Mouse (Mus musculus): ENCODE measurements around the gene Fam69a. TPM values are rescaled to one million over a fixed set of nuclear protein-coding genes. Genes with fewer than 3 reads are reported as not detected.
A peak's percentile ranks its signal among the peaks of the same experiment; 100 is the strongest.

Gene Fam69a
- polyA plus RNA-seq, 1 experiment from 2014 or later, result 12.5 TPM

DNA sequence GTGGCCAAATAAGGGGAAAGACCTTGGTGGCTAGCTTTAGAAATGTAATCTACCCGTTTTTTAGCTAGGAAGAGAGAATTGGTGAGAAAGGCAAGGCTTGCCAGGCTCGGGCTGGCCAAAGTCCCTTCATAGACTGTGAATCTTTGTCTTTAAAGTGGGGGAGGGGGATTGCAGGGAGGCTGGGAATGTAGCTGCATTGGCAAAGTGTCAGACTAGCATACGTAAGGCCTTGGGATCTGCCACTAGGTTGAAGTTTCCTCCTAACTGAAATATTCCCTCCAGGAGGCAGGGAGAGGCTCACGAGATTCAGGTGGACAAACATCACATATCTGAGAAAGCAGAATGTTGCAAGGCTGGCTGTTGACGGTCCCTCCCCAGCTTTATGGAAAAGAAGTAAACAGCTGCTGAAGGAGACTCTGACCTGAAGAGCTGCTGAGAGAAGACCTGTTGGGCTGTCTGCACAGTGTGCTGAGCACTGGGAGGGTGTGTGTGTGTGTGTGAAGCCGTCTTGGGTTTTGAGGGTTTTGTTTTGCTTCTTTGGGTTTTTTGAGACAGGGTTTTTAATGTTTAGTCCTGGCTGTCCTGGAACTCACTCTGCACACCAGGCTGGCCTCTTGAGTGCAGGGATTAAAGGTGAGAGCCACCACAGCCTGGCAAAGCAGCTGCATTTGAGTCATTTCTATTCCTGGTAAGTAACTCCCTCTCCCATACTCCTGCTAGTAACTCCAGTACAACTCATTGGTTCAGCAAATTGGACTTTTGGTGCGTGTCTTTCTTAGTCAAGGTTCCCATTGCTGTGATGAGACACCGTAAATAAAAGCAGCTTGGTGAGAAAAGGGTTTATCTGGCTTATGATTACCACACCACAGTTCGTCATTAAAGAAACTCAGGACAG, 96.6 kb downstream of the Fam69a start:
- 0 out of 2 replicates have a peak overlapping the region, but pooled peaks have one; percentile 7 for H3K27ac ChIP-seq
- ATAC-seq, result no peak
- no peak overlapping the region for H3K9ac ChIP-seq

DNA sequence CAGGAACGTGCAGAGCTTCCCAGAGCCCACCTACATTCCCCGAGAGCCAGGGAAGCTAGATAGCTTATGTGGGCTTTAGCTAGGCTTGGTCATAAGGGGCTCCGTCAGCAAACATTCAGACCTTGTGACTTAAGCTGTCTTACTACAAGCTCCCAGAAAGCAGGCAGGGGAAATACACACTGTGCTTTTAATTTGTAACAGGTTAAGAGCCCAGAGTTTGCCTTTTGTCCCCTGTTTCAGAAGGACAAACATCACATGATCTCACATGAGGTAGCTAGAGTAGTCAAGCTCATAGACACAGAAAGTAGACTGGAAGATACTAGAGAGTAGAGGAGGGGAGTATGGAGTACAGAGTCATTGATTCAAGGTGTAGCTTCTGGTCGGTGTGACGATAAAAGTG, 106.2 kb downstream of the Fam69a start:
- no peak overlapping the region for H3K4me2 ChIP-seq
- no peak overlapping the region for H3K27ac ChIP-seq
- ATAC-seq, result peak; percentile 63
- WGBS (ENCODE audit: insufficient replicate concordance), result 69% methylated on average over 5 of the region's 5 CpGs
- no peaks in the 10 kb centered on the region for H3K36me3 ChIP-seq
- H3K9ac ChIP-seq, result no peak overlapping the region
- H3K9me3 ChIP-seq (replicated peaks), result no peaks in the 10 kb centered on the region
- H3K4me1 ChIP-seq, result peaks cover 16% of the 10 kb centered on the region
- no peak overlapping the region for H3K4me3 ChIP-seq
- no peaks in the 10 kb centered on the region for H3K27me3 ChIP-seq (replicated peaks)

More for the DNA sequence above, 96.6 kb downstream of the Fam69a start:
- H3K4me2 ChIP-seq, result no peak overlapping the region
- peaks cover 14% of the 10 kb centered on the region; the same call in 1 of the 2 replicates for H3K4me1 ChIP-seq
- no peaks in the 10 kb centered on the region for H3K9me3 ChIP-seq (replicated peaks)
- no peak overlapping the region for H3K4me3 ChIP-seq
- H3K27me3 ChIP-seq (replicated peaks), result peaks cover 24% of the 10 kb centered on the region
- 50% methylated on average over 9 of the region's 9 CpGs for WGBS (ENCODE audit: insufficient replicate concordance)
- H3K36me3 ChIP-seq, result no peaks in the 10 kb centered on the region

DNA sequence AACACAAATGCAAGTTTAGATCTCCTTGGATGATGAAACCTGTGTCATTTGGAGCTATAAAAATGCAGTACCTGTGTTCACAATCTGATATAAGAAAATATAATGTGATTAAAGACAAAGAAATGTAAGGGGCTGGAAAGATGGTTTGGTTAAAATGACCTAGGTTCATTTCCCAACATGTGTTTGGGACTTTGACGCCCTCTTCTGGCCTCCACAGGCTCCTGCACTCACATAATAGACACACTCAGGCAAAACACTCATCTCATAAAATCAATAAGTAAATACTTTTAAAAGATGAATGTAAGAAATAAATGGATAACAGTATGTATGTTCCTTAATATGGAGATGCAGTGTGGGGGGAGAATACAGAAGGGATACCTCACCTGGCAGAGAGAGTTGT, 109.8 kb downstream of the Fam69a start:
- H3K27me3 ChIP-seq (replicated peaks), result no peaks in the 10 kb centered on the region

DNA sequence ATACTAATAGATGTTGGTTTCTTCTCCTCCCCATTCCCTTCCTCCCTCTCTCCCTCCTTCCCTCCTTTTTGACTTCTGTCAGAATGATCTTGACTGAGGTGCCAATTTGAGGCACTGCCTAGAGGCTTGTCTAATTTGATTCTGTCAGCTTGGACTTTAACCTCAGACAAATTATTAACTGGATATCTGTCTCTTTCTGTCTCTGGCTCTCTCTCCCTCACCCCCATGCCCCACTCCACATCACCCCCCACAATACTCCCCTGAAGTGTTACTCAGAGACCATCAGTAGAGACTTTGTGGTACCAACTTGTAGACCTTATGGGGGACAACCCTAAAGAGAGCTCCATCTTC, 111.6 kb downstream of the Fam69a start:
- peak; percentile 55 for ATAC-seq
- Histone ChIP-seq H3K9ac (peak overlapping the region; percentile 53), H3K36me3 (peaks cover 19% of the 10 kb centered on the region), H3K9me3 (replicated peaks) (no peaks in the 10 kb centered on the region), H3K4me1 (peaks cover 57% of the 10 kb centered on the region), H3K4me3 (peak overlapping the region; percentile 71), H3K27ac (peak overlapping the region; percentile 100), H3K4me2 (peak overlapping the region; percentile 70), H3K27me3 (replicated peaks) (no peaks in the 10 kb centered on the region)

More for the DNA sequence above, 109.8 kb downstream of the Fam69a start:
- Histone ChIP-seq H3K4me3 (no peak overlapping the region), H3K4me2 (no peak overlapping the region), H3K9ac (no peak overlapping the region), H3K27ac (no peak overlapping the region), H3K4me1 (peaks cover 40% of the 10 kb centered on the region), H3K36me3 (peaks cover 9% of the 10 kb centered on the region), H3K9me3 (replicated peaks) (no peaks in the 10 kb centered on the region)
- ATAC-seq, result no peak
- WGBS (ENCODE audit: insufficient replicate concordance), result 73% methylated on average over 1 of the region's 1 CpGs

DNA sequence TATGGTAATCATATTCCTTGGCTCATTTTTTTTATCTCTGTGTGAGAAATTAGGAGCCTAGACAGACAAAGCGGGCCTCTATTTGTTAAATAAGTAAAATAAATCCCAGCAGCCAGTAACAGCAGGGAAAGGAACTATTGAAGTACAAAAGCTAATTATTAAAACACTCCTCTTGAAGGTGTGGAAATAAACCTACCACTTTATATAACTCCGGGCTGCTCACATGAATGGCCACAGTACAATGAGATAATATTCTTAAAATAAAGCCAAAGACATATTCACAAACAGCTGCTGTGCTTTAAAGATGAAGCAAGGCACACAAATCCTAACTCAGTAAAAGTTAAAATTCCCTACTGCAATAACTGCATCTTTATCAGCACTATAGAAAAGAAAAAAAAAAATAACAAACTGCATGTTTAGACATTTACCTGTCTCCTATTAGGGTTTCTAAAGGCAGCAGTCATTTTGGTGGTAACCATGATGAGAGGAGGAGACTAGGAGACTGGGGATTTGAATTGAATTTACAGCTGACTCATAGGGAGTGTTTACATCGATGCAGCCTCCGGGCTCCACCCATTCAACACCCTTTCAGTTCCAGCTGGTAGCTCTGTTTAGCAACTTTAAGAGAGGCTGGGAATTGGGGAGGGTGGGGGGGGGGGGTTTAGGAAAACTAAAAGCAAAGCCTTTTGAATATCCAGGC, 112.2 kb downstream of the Fam69a start, which contains the start of gene Evi5:
TSS of gene Evi5 (minus strand) at position 547 of the 700 bp plus-strand sequence.
- Histone ChIP-seq H3K4me2 (peak within 1 kb of the TSS; percentile 70), H3K4me1 (peaks cover 62% of the 10 kb centered on the region), H3K9me3 (replicated peaks) (no peaks in the 10 kb centered on the region), H3K4me3 (peak within 1 kb of the TSS; percentile 71), H3K9ac (peak within 1 kb of the TSS; percentile 81), H3K27ac (peak within 1 kb of the TSS; percentile 100), H3K27me3 (replicated peaks) (no peaks in the 10 kb centered on the region), H3K36me3 (peaks cover 19% of the 10 kb centered on the region)
- WGBS (ENCODE audit: insufficient replicate concordance), result 24% methylated on average over 4 of the region's 4 CpGs
- ATAC-seq, result peak; percentile 91

DNA sequence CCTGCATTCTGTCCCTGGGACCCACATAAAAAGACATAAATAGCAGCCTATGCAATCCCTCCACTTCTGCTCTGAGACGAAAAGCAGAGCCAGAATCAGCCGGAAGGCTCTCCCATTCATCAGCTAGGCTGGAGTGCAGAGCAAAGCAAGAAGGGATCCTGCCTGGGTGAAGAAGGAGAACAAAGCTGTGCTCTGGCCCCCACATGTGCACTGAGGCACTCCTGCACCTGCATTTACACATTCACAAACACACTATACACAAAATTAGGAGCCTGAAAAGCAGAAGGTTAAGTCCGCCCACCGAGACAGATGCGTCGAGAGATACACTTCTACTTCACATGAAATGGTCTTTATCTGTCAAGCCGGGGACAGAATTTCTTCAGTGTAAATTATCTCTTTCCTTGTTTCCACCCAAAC, 113.0 kb downstream of the Fam69a start:
- H3K4me1 ChIP-seq, result peaks cover 64% of the 10 kb centered on the region
- 15% methylated on average over 7 of the region's 7 CpGs for WGBS (ENCODE audit: insufficient replicate concordance)
- peak overlapping the region; percentile 81 for H3K9ac ChIP-seq
- H3K27me3 ChIP-seq (replicated peaks), result no peaks in the 10 kb centered on the region
- H3K27ac ChIP-seq, result peak overlapping the region; percentile 100
- peak overlapping the region; percentile 71 for H3K4me3 ChIP-seq
- H3K9me3 ChIP-seq (replicated peaks), result no peaks in the 10 kb centered on the region
- peaks cover 19% of the 10 kb centered on the region for H3K36me3 ChIP-seq
- peak; percentile 75 for ATAC-seq
- H3K4me2 ChIP-seq, result peak overlapping the region; percentile 70

DNA sequence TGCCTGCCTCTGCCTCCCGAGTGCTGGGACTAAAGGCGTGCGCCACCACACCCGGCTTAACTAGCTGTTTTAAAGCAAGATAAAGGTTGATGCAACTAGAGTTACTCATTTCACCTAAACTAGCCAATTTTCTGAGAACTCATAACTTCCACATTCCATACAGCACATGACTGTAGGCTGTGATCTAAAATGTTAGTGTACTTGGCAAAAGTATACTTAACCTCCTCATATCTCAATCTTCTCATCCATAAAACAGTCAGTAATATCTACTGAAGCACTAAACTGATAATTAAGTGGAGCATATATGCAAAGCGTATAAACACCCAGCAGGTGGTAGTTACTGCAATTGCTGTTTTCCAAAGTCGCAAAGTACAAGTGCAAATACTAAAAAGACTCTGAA, 113.6 kb downstream of the Fam69a start:
- Histone ChIP-seq H3K4me2 (peak overlapping the region; percentile 70), H3K9me3 (replicated peaks) (no peaks in the 10 kb centered on the region), H3K27ac (peak overlapping the region; percentile 100), H3K9ac (peak overlapping the region; percentile 81), H3K4me3 (peak overlapping the region; percentile 71), H3K36me3 (peaks cover 19% of the 10 kb centered on the region), H3K27me3 (replicated peaks) (no peaks in the 10 kb centered on the region), H3K4me1 (peaks cover 60% of the 10 kb centered on the region)
- WGBS (ENCODE audit: insufficient replicate concordance), result 49% methylated on average over 6 of the region's 6 CpGs
- no peak for ATAC-seq

DNA sequence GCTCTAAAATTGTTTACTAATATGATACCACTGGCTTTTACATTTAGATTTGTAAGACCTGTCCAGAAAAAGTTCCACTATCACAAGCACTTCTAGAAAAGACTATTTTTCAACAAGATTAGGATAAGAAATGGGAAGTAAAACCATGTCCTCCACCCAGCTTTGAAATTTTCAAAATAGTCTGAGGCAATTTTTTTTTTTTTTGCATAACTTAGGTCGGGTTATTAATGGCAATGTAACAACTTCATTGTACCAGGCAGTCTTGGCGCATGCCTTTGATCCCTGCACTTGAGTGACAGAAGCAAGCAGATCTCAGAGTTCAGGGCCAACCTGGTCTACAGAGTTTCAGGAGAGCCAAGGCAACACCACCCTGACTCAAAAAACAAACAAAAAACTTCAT, 117.2 kb downstream of the Fam69a start:
- no peak for ATAC-seq

DNA sequence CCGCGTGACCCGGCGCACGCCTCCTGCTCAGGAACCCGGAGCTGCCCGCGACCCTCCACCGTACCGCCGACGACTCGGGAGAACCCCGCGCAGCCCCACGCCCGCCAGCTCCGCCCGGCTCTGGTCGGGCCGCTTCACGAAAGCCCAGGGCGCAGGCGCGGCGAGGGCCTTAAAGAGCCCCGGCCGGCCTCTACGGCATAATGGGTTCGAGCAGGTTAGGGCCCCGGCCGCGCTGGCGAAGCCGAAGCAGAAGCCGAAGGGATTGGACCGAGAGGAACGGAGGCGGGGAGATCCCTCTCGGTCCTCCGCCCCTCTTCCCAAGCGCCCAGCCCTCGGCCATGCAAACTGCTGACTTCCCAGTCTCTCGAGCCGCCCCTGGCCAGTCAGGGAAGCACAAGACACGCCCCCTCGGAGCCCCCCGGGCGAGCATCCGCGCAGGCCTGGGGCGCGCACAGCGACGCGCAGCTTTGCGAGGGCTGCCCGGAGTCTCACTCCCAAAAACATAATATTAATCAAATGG, 117.9 kb downstream of the Fam69a start:
- no peaks in the 10 kb centered on the region for H3K9me3 ChIP-seq (replicated peaks)
- H3K27me3 ChIP-seq (replicated peaks), result no peaks in the 10 kb centered on the region
- peak overlapping the region; percentile 98 for H3K9ac ChIP-seq
- H3K4me3 ChIP-seq, result peak overlapping the region; percentile 86
- WGBS (ENCODE audit: insufficient replicate concordance), result under 1% methylated on average over 57 of the region's 58 CpGs
- H3K36me3 ChIP-seq, result peaks cover 29% of the 10 kb centered on the region
- ATAC-seq, result peak; percentile 93
- peak overlapping the region; percentile 94 for H3K27ac ChIP-seq
- peaks cover 77% of the 10 kb centered on the region for H3K4me1 ChIP-seq
- peak overlapping the region; percentile 81 for H3K4me2 ChIP-seq

More for the DNA sequence above, 117.2 kb downstream of the Fam69a start:
- Histone ChIP-seq H3K9ac (peak overlapping the region; percentile 18; the same call in 1 of the 2 replicates), H3K4me1 (peaks cover 69% of the 10 kb centered on the region), H3K4me3 (peak overlapping the region; percentile 86; the same call in 1 of the 2 replicates), H3K4me2 (peak overlapping the region; percentile 81), H3K36me3 (peaks cover 26% of the 10 kb centered on the region), H3K27me3 (replicated peaks) (no peaks in the 10 kb centered on the region), H3K9me3 (replicated peaks) (no peaks in the 10 kb centered on the region), H3K27ac (peak overlapping the region; percentile 50; the same call in 1 of the 2 replicates)
- WGBS (ENCODE audit: insufficient replicate concordance), result 62% methylated on average over 2 of the region's 2 CpGs

DNA sequence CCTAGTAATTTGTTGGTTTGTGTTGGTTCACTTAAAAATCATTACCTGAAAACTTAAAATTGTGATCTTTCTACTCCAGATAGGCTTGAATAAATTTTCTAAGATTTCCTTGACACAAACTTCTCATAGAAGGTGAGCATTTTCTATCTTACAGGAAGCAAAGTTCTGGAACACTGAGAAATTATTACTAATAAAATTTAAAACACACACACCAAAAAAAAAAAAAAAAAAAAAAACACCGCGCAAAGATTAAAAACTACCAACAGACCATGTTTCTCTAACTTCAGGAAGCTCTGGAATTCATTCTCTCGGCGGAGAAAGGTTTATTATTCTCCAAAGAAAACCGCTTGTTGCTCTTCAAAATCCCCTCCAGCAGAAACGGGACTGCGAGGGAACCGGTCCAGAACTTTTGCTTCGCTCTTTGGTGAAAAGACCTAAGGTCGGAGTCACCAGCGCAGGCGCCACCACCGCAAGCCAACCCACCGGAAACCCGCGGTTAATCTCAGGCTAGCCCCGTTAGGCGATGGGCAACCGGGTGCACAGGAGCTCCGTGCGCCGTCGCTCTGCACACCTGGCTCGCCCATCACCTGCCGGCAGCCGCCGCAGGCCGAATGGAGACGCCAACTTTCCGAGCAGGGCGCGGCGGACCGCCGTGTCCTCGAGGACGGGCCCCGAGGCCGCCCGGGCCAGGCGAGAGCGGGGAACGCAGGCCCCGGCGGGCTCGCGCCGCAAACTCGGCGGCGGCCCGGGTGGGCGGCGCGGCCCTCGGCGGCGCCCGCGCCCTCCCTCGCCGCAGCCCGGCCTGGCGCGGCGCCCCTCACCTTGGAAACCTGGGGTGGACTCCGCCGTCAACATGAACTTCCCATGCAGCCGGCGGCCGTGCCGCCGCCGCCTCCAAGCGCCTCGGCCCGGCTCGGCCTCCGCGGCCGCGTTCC, 118.6 kb downstream of the Fam69a start:
- Histone ChIP-seq H3K4me1 (peaks cover 79% of the 10 kb centered on the region), H3K36me3 (peaks cover 35% of the 10 kb centered on the region), H3K9me3 (replicated peaks) (no peaks in the 10 kb centered on the region), H3K27me3 (replicated peaks) (no peaks in the 10 kb centered on the region), H3K27ac (peak overlapping the region; percentile 94), H3K4me3 (peak overlapping the region; percentile 86), H3K4me2 (peak overlapping the region; percentile 81), H3K9ac (peak overlapping the region; percentile 98)
- ATAC-seq, result peak; percentile 54
- under 1% methylated on average over 78 of the region's 82 CpGs for WGBS (ENCODE audit: insufficient replicate concordance)
